Mouse (Mus musculus): ENCODE results near the gene Olfr1030. TPM values are rescaled to one million over a fixed set of nuclear protein-coding genes. Genes with fewer than 3 reads are reported as not detected.
"Not testable (repeated sequence)": the region's sequence is repeated elsewhere in the genome, so short reads cannot be mapped to it uniquely, and the experiment has no call there.

Olfr1030 gene
- polyA plus RNA-seq (2015; fragmentation: Nextera tagmentation; extraction: Ambion mirVana): not detected in 2 replicates

DNA sequence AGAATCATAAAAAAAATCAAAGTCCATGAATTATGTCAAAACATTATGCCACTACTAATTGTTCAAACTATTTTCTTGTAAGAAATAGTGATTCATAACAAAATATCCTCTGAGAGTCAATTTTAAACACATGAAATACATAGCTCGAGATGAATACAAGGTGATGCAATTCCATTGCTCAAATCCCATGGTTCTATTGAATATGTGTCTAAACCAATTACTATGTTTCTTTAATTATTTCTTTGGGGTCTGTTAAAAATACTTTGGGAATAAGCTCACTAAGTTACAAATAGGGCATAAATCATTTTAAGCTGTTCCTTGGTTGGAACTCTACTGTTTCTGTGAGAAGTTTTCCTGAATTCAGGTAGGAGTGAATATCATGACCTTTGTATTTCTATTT lies at the start of gene Olfr1030:
Gene Olfr1030 (plus strand): TSS at position 301 of the 400 bp plus-strand sequence.
- H3K27ac ChIP-seq: no peak within 1 kb of the TSS
- no peaks in the 10 kb centered on the region for H3K4me1 ChIP-seq
- no peak within 1 kb of the TSS for H3K4me3 ChIP-seq
- no peaks in the 10 kb centered on the region for H3K9me3 ChIP-seq (replicated peaks)
- H3K4me2 ChIP-seq: no peak within 1 kb of the TSS
- H3K9ac ChIP-seq: no peak within 1 kb of the TSS
- no peaks in the 10 kb centered on the region for H3K36me3 ChIP-seq (ENCODE audit: poor library complexity, severe bottlenecking)
- H3K27me3 ChIP-seq: no peaks in the 10 kb centered on the region
- WGBS: 83% methylated on average over 1 of the region's 1 CpGs
- ATAC-seq: no peak

DNA sequence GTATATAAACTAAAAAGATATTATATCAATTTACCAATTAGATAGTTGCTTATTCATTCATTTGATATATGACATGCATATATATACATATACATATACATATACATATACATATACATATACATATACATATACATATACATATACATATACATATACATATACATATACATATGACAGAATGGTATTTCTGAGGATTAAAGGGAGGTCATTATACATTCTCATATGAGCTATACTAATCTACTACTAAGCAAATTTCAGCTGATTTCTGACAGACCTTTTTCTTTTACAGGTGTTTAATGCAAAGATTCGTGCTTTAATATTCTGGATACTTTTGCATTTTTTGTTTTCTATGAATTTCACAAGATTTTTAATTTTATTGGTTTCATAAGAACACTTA lies 28.9 kb upstream of the Olfr1030 start, which contains the start of gene Olfr1028:
Gene Olfr1028 (plus strand): TSS at position 301 of the 400 bp plus-strand sequence.
- H3K4me3 ChIP-seq: no peak within 1 kb of the TSS
- no peaks in the 10 kb centered on the region for H3K9me3 ChIP-seq (replicated peaks)
- no peak within 1 kb of the TSS for H3K4me2 ChIP-seq
- ATAC-seq: no peak
- H3K27me3 ChIP-seq: no peaks in the 10 kb centered on the region
- WGBS: 78% methylated on average over 1 of the region's 1 CpGs
- H3K36me3 ChIP-seq (ENCODE audit: poor library complexity, severe bottlenecking): no peaks in the 10 kb centered on the region
- no peaks in the 10 kb centered on the region for H3K4me1 ChIP-seq
- H3K27ac ChIP-seq: no peak within 1 kb of the TSS
- no peak within 1 kb of the TSS for H3K9ac ChIP-seq

GRCm38 (mm10) chr2:85973595-85973994 lies 5.5 kb upstream of the Olfr1030 start, which contains the start of gene Olfr1029:
Gene Olfr1029, plus strand, starts transcription at chr2:85973895.
- ATAC-seq: no peak
- Histone ChIP-seq H3K4me3 (no peak within 1 kb of the TSS), H3K4me1 (no peaks in the 10 kb centered on the region), H3K36me3 (ENCODE audit: poor library complexity, severe bottlenecking) (no peaks in the 10 kb centered on the region), H3K9ac (no peak within 1 kb of the TSS), H3K27ac (no peak within 1 kb of the TSS), H3K4me2 (no peak within 1 kb of the TSS), H3K27me3 (no peaks in the 10 kb centered on the region), H3K9me3 (replicated peaks) (no peaks in the 10 kb centered on the region)
- WGBS: 87% methylated on average over 2 of the region's 2 CpGs

- H3K27ac ChIP-seq: no peak within 1 kb of the TSS
- no peaks in the 10 kb centered on the region for H3K9me3 ChIP-seq (replicated peaks)
- ATAC-seq: no peak
- no peak within 1 kb of the TSS for H3K9ac ChIP-seq
- no peaks in the 10 kb centered on the region for H3K36me3 ChIP-seq (ENCODE audit: poor library complexity, severe bottlenecking)
- no peak within 1 kb of the TSS for H3K4me3 ChIP-seq
- WGBS: 59% methylated on average over 3 of the region's 3 CpGs
- no peaks in the 10 kb centered on the region for H3K27me3 ChIP-seq
- H3K4me1 ChIP-seq: no peaks in the 10 kb centered on the region
- no peak within 1 kb of the TSS for H3K4me2 ChIP-seq
Measured at GRCm38 (mm10) chr2:85990004-85990403, 10.9 kb downstream of the Olfr1030 start, which contains the start of gene Olfr1031. Gene Olfr1031, plus strand, starts transcription at chr2:85990304.

- no peaks in the 10 kb centered on the region for H3K27me3 ChIP-seq
- no peak for ATAC-seq
- no peak within 1 kb of the TSS for H3K27ac ChIP-seq
- no peaks in the 10 kb centered on the region for H3K4me1 ChIP-seq
- no peaks in the 10 kb centered on the region for H3K9me3 ChIP-seq (replicated peaks)
- H3K9ac ChIP-seq: no peak within 1 kb of the TSS
- no peak within 1 kb of the TSS for H3K4me3 ChIP-seq
- no peaks in the 10 kb centered on the region for H3K36me3 ChIP-seq (ENCODE audit: poor library complexity, severe bottlenecking)
- H3K4me2 ChIP-seq: no peak within 1 kb of the TSS
- WGBS: 88% methylated on average over 7 of the region's 7 CpGs
Measured at GRCm38 (mm10) chr2:86005240-86005639, 26.2 kb downstream of the Olfr1030 start, which contains the start of gene Olfr1032. Gene Olfr1032, plus strand, starts transcription at chr2:86005540.

GRCm38 (mm10) chr2:86020406-86020805 lies 41.3 kb downstream of the Olfr1030 start, which contains the start of gene Olfr1033:
Gene Olfr1033, plus strand, starts transcription at chr2:86020633.
- Histone ChIP-seq H3K9ac (peak within 1 kb of the TSS; percentile 40; the same call in 1 of the 2 replicates), H3K4me3 (peak within 1 kb of the TSS; percentile 33), H3K4me2 (peak within 1 kb of the TSS; percentile 55)
- ATAC-seq; H3K9me3 ChIP-seq (replicated peaks); H3K36me3 ChIP-seq (ENCODE audit: poor library complexity, severe bottlenecking); H3K27ac ChIP-seq; H3K4me1 ChIP-seq; H3K27me3 ChIP-seq: not testable (repeated sequence)
- WGBS: 3% methylated on average over 11 of the region's 11 CpGs

- not testable (repeated sequence) for H3K4me3 ChIP-seq; H3K9ac ChIP-seq; ATAC-seq; H3K27ac ChIP-seq; H3K36me3 ChIP-seq (ENCODE audit: poor library complexity, severe bottlenecking); H3K27me3 ChIP-seq; H3K4me2 ChIP-seq; H3K9me3 ChIP-seq (replicated peaks); H3K4me1 ChIP-seq
- 85% methylated on average over 6 of the region's 9 CpGs for WGBS
Measured at GRCm38 (mm10) chr2:86021518-86021917, 42.4 kb downstream of the Olfr1030 start.

Other genes starting within 250 kb of the Olfr1030 start
- not detected in 2 replicates for gene Olfr1012, start 216.5 kb upstream of the Olfr1030 start, polyA plus RNA-seq (2015; fragmentation: Nextera tagmentation; extraction: Ambion mirVana)
- gene Olfr1013, start 212.2 kb upstream of the Olfr1030 start, polyA plus RNA-seq (2015; fragmentation: Nextera tagmentation; extraction: Ambion mirVana): not detected in 2 replicates
- gene Olfr1014, start 206.6 kb upstream of the Olfr1030 start, polyA plus RNA-seq (2015; fragmentation: Nextera tagmentation; extraction: Ambion mirVana): not detected in 2 replicates
- gene Olfr1015, start 197.3 kb upstream of the Olfr1030 start, polyA plus RNA-seq (2015; fragmentation: Nextera tagmentation; extraction: Ambion mirVana): not detected in 2 replicates
- gene Olfr1016, start 176.7 kb upstream of the Olfr1030 start, polyA plus RNA-seq (2015; fragmentation: Nextera tagmentation; extraction: Ambion mirVana): not detected in 2 replicates
- gene Olfr1018, start 160.8 kb upstream of the Olfr1030 start, polyA plus RNA-seq (2015; fragmentation: Nextera tagmentation; extraction: Ambion mirVana): not detected in 2 replicates
- gene Olfr1019, start 133.8 kb upstream of the Olfr1030 start, polyA plus RNA-seq (2015; fragmentation: Nextera tagmentation; extraction: Ambion mirVana): not detected in 2 replicates
- not detected in 2 replicates for gene Olfr1020, start 132.2 kb upstream of the Olfr1030 start, polyA plus RNA-seq (2015; fragmentation: Nextera tagmentation; extraction: Ambion mirVana)
- not detected in 2 replicates for gene Olfr1022, start 110.7 kb upstream of the Olfr1030 start, polyA plus RNA-seq (2015; fragmentation: Nextera tagmentation; extraction: Ambion mirVana)
- not detected in 2 replicates for gene Olfr1023, start 93.6 kb upstream of the Olfr1030 start, polyA plus RNA-seq (2015; fragmentation: Nextera tagmentation; extraction: Ambion mirVana)
- not detected in 2 replicates for gene Olfr1024, start 74.2 kb upstream of the Olfr1030 start, polyA plus RNA-seq (2015; fragmentation: Nextera tagmentation; extraction: Ambion mirVana)
- not detected in 2 replicates for gene Olfr1025-ps1, start 64.1 kb upstream of the Olfr1030 start, polyA plus RNA-seq (2015; fragmentation: Nextera tagmentation; extraction: Ambion mirVana)
- not detected in 2 replicates for gene Olfr1026, start 57.7 kb upstream of the Olfr1030 start, polyA plus RNA-seq (2015; fragmentation: Nextera tagmentation; extraction: Ambion mirVana)
- not detected in 2 replicates for gene Olfr1028, start 28.8 kb upstream of the Olfr1030 start, polyA plus RNA-seq (2015; fragmentation: Nextera tagmentation; extraction: Ambion mirVana)
- gene Olfr1029, start 5.4 kb upstream of the Olfr1030 start, polyA plus RNA-seq (2015; fragmentation: Nextera tagmentation; extraction: Ambion mirVana): not detected in 2 replicates
- gene Olfr1031, start 11.0 kb downstream of the Olfr1030 start, polyA plus RNA-seq (2015; fragmentation: Nextera tagmentation; extraction: Ambion mirVana): not detected in 2 replicates
- not detected in 2 replicates for gene Olfr1032, start 26.3 kb downstream of the Olfr1030 start, polyA plus RNA-seq (2015; fragmentation: Nextera tagmentation; extraction: Ambion mirVana)
- not detected in 2 replicates for gene Olfr1033, start 41.4 kb downstream of the Olfr1030 start, polyA plus RNA-seq (2015; fragmentation: Nextera tagmentation; extraction: Ambion mirVana)
- gene Olfr1034, start 66.6 kb downstream of the Olfr1030 start, polyA plus RNA-seq (2015; fragmentation: Nextera tagmentation; extraction: Ambion mirVana): not detected in 2 replicates
- gene Olfr1036, start 94.7 kb downstream of the Olfr1030 start, polyA plus RNA-seq (2015; fragmentation: Nextera tagmentation; extraction: Ambion mirVana): not detected in 2 replicates
- not detected in 2 replicates for gene Olfr1037, start 108.1 kb downstream of the Olfr1030 start, polyA plus RNA-seq (2015; fragmentation: Nextera tagmentation; extraction: Ambion mirVana)
- not detected in 2 replicates for gene Olfr1039, start 156.7 kb downstream of the Olfr1030 start, polyA plus RNA-seq (2015; fragmentation: Nextera tagmentation; extraction: Ambion mirVana)
- gene Olfr1040, start 167.5 kb downstream of the Olfr1030 start, polyA plus RNA-seq (2015; fragmentation: Nextera tagmentation; extraction: Ambion mirVana): not detected in 2 replicates
- gene Olfr1042, start 182.6 kb downstream of the Olfr1030 start, polyA plus RNA-seq (2015; fragmentation: Nextera tagmentation; extraction: Ambion mirVana): not detected in 2 replicates
- gene Olfr1043, start 188.2 kb downstream of the Olfr1030 start, polyA plus RNA-seq (2015; fragmentation: Nextera tagmentation; extraction: Ambion mirVana): not detected in 2 replicates
- not detected in 2 replicates for gene Olfr1044, start 198.5 kb downstream of the Olfr1030 start, polyA plus RNA-seq (2015; fragmentation: Nextera tagmentation; extraction: Ambion mirVana)
- not detected in 2 replicates for gene Olfr52, start 206.4 kb downstream of the Olfr1030 start, polyA plus RNA-seq (2015; fragmentation: Nextera tagmentation; extraction: Ambion mirVana)
- not detected in 2 replicates for gene Olfr1045, start 223.7 kb downstream of the Olfr1030 start, polyA plus RNA-seq (2015; fragmentation: Nextera tagmentation; extraction: Ambion mirVana)
- gene Olfr1046, start 240.0 kb downstream of the Olfr1030 start, polyA plus RNA-seq (2015; fragmentation: Nextera tagmentation; extraction: Ambion mirVana): not detected in 2 replicates